Mouse (Mus musculus) brain, embryonic 14.5 days (tissue): ENCODE measurements at regions not wholly inside any gene's neighbourhood (a gene's known extent, or its start where the extent isn't known, plus 50 kb on each side); places are given as distances from the start of the nearest gene placed in this dataset.

Experiments used
- CTCF ChIP-seq: fragments of 200-500 bp; IDR thresholded peaks from 2 replicates; pipeline ENCODE4 v1.5.1; 2012; ENCODE audit warnings: inconsistent platforms, mild to moderate bottlenecking, moderate library complexity, borderline replicate concordance; ENCODE audit not compliant: insufficient read depth, insufficient read length; ENCODE audit errors: extremely low read depth
- POLR2A ChIP-seq: fragments of 200-500 bp; IDR thresholded peaks from 2 replicates; pipeline ENCODE4 v1.6.1; 2012; ENCODE audit warnings: mild to moderate bottlenecking, inconsistent platforms, borderline replicate concordance; ENCODE audit not compliant: poor library complexity, insufficient read depth, insufficient read length, severe bottlenecking; ENCODE audit errors: extremely low read depth

GRCm38 (mm10) chr11:117427808-117428510 is 56.2 kb upstream of the Gm11733 start:
- TF ChIP-seq POLR2A (no peak), CTCF (no peak)
